Mouse (Mus musculus): ENCODE data around the gene Ccdc171.
"Not testable (repeated sequence)": the region's sequence is repeated elsewhere in the genome, so short reads cannot be mapped to it uniquely, and the experiment has no call there.

Ccdc171 gene

GRCm38 (mm10) chr4:83525690-83526055 lies 328 bp downstream of the Ccdc171 start:
- no peak for DNase-seq (ENCODE audit: extremely low read depth, low read depth, low spot score)

GRCm38 (mm10) chr4:83526270-83526987 lies 1.1 kb downstream of the Ccdc171 start:
- no peak for DNase-seq (ENCODE audit: extremely low read depth, low read depth, low spot score)

GRCm38 (mm10) chr4:83526988-83527334 lies 1.6 kb downstream of the Ccdc171 start:
- no peak for DNase-seq (ENCODE audit: extremely low read depth, low read depth, low spot score)

- DNase-seq (ENCODE audit: extremely low read depth, low read depth, low spot score), result no peak
Measured at GRCm38 (mm10) chr4:83527921-83528320, 2.6 kb downstream of the Ccdc171 start.

- DNase-seq (ENCODE audit: extremely low read depth, low read depth, low spot score), result not testable (repeated sequence)
Measured at GRCm38 (mm10) chr4:83530060-83530459, 4.7 kb downstream of the Ccdc171 start.

GRCm38 (mm10) chr4:83533168-83533911 lies 8.0 kb downstream of the Ccdc171 start:
- DNase-seq (ENCODE audit: extremely low read depth, low read depth, low spot score), result no peak

GRCm38 (mm10) chr4:83534024-83534423 lies 8.7 kb downstream of the Ccdc171 start:
- DNase-seq (ENCODE audit: extremely low read depth, low read depth, low spot score), result no peak

GRCm38 (mm10) chr4:83549501-83549900 lies 24.2 kb downstream of the Ccdc171 start:
- DNase-seq (ENCODE audit: extremely low read depth, low read depth, low spot score), result no peak

GRCm38 (mm10) chr4:83567190-83568113 lies 42.1 kb downstream of the Ccdc171 start:
- no peak for DNase-seq (ENCODE audit: extremely low read depth, low read depth, low spot score)

GRCm38 (mm10) chr4:83568145-83568544 lies 42.8 kb downstream of the Ccdc171 start:
- not testable (repeated sequence) for DNase-seq (ENCODE audit: extremely low read depth, low read depth, low spot score)

GRCm38 (mm10) chr4:83570569-83570968 lies 45.2 kb downstream of the Ccdc171 start:
- no peak for DNase-seq (ENCODE audit: extremely low read depth, low read depth, low spot score)

- DNase-seq (ENCODE audit: extremely low read depth, low read depth, low spot score), result no peak
Measured at GRCm38 (mm10) chr4:83571033-83571432, 45.7 kb downstream of the Ccdc171 start.

GRCm38 (mm10) chr4:83572521-83572920 lies 47.2 kb downstream of the Ccdc171 start:
- DNase-seq (ENCODE audit: extremely low read depth, low read depth, low spot score), result no peak

- no peak for DNase-seq (ENCODE audit: extremely low read depth, low read depth, low spot score)
Measured at GRCm38 (mm10) chr4:83576315-83576714, 51.0 kb downstream of the Ccdc171 start.

GRCm38 (mm10) chr4:83580157-83580556 lies 54.8 kb downstream of the Ccdc171 start:
- DNase-seq (ENCODE audit: extremely low read depth, low read depth, low spot score), result no peak

GRCm38 (mm10) chr4:83587563-83587962 lies 62.2 kb downstream of the Ccdc171 start:
- DNase-seq (ENCODE audit: extremely low read depth, low read depth, low spot score), result no peak

GRCm38 (mm10) chr4:83596486-83596885 lies 71.1 kb downstream of the Ccdc171 start:
- no peak for DNase-seq (ENCODE audit: extremely low read depth, low read depth, low spot score)

GRCm38 (mm10) chr4:83611111-83611510 lies 85.8 kb downstream of the Ccdc171 start:
- no peak for DNase-seq (ENCODE audit: extremely low read depth, low read depth, low spot score)

GRCm38 (mm10) chr4:83623021-83623711 lies 97.8 kb downstream of the Ccdc171 start:
- DNase-seq (ENCODE audit: extremely low read depth, low read depth, low spot score), result not testable (repeated sequence)

- no peak for DNase-seq (ENCODE audit: extremely low read depth, low read depth, low spot score)
Measured at GRCm38 (mm10) chr4:83623732-83624131, 98.4 kb downstream of the Ccdc171 start.

- no peak for DNase-seq (ENCODE audit: extremely low read depth, low read depth, low spot score)
Measured at GRCm38 (mm10) chr4:83651453-83651852, 126.1 kb downstream of the Ccdc171 start.
